In the genomic region with DNA sequence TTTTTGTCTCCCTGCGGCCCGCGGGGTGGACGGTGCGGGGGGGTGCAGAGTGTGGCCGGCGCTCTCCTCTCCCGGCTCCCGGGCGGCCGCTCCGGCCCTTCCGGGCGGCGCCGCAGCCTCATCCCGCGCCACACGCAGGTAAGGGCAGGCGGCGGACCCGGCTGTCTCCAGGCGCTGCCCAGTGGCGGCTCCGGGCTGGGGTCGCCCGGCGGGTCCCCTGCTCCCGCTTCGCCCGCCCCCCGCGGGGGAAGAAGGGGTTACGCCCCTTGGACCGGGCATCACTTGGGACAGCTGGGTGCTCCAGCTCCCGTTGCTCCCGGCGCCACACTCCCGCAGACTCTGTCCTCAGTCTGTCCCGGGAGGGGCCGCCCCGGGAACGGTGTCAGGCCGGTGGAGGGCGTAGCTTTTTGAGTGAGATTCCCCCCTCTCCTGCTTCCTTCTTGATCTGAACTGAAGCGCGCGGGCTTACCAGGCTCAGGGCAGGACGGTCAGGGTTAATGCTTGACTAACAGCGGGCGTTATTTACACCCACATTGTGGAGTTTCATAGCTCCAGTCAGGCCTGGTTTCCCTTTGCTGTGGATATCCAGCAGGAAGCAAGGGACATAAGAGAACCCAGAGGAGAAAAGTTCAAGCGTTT, we compare ENCODE assay signal across 8 mouse cellular contexts. TPM values are rescaled to one million over a fixed set of nuclear protein-coding genes. Genes with fewer than 3 reads are reported as not detected.
DNase-seq lines count a peak whose midpoint lies in the region; ATAC-seq and TF ChIP-seq lines count a peak whose summit lies in the region.

No protein-coding gene starts in this region.

- no peak for TF ChIP-seq POLR2A in embryonic fibroblast, embryonic 13.5 days (IDR thresholded peaks at IDR 0.05; ENCODE audit: low read depth, low read length)

- H3K4me3 ChIP-seq in C2C12 (ENCODE audit: insufficient read depth, poor library complexity, severe bottlenecking): peak overlapping the region; percentile 61
- peak overlapping the region; percentile 70 for H3K4me3 ChIP-seq in embryonic fibroblast, embryonic 13.5 days (ENCODE audit: insufficient read depth, low read length)
- H3K4me3 ChIP-seq in heart, embryonic 12.5 days: peak overlapping the region; percentile 94
- peak overlapping the region; percentile 81 for H3K4me3 ChIP-seq in kidney, embryonic 15.5 days (replicated peaks)
- H3K4me3 ChIP-seq in liver, postnatal 0 days (ENCODE audit: low read depth, low read length): peak overlapping the region; percentile 93

- no peak for TF ChIP-seq CTCF in C2C12 (IDR thresholded peaks at IDR 0.05; ENCODE audit: control insufficient read depth, insufficient read depth, insufficient read length)
- TF ChIP-seq CTCF in embryonic fibroblast, embryonic 13.5 days (IDR thresholded peaks at IDR 0.05; ENCODE audit: borderline replicate concordance, insufficient read depth, low read length): no peak
- TF ChIP-seq CTCF in liver, postnatal 0 days (IDR thresholded peaks at IDR 0.05; ENCODE audit: low read depth): peak; percentile 19

- peaks cover 5% of the 10 kb centered on the region for H3K36me3 ChIP-seq in C2C12 (ENCODE audit: control insufficient read depth, insufficient read depth)
- no peaks in the 10 kb centered on the region for H3K36me3 ChIP-seq in heart, embryonic 12.5 days
- no peaks in the 10 kb centered on the region for H3K36me3 ChIP-seq in kidney, embryonic 15.5 days
- H3K36me3 ChIP-seq in liver, postnatal 0 days (replicated peaks; ENCODE audit: insufficient read depth, low read length): 0 out of 2 replicates have a peak, but pooled peaks cover 3% of the 10 kb centered on the region

- H3K27ac ChIP-seq in embryonic fibroblast, embryonic 13.5 days (ENCODE audit: insufficient read depth, low read length): peak overlapping the region; percentile 93
- peak overlapping the region; percentile 92 for H3K27ac ChIP-seq in heart, embryonic 12.5 days (ENCODE audit: poor library complexity, severe bottlenecking)
- H3K27ac ChIP-seq in kidney, embryonic 15.5 days: peak overlapping the region; percentile 81
- peak overlapping the region; percentile 88 for H3K27ac ChIP-seq in liver, postnatal 0 days (ENCODE audit: low read depth)

- no peaks in the 10 kb centered on the region for H3K9me3 ChIP-seq in heart, embryonic 12.5 days (replicated peaks)
- H3K9me3 ChIP-seq in kidney, embryonic 15.5 days (replicated peaks): no peaks in the 10 kb centered on the region
- H3K9me3 ChIP-seq in liver, postnatal 0 days (ENCODE audit: low read length): no peaks in the 10 kb centered on the region

- WGBS in heart, embryonic 12.5 days: under 1% methylated on average over 35 of the region's 52 CpGs
- WGBS in kidney, embryonic 15.5 days: under 1% methylated on average over 31 of the region's 52 CpGs
- under 1% methylated on average over 45 of the region's 52 CpGs for WGBS in liver, postnatal 0 days (ENCODE audit: insufficient replicate concordance)

- TF ChIP-seq EP300 in liver, postnatal 0 days (IDR thresholded peaks at IDR 0.05; ENCODE audit: low read depth): no peak

- H3ac ChIP-seq in C2C12 (ENCODE audit: control insufficient read depth, insufficient read length, low read depth): peak overlapping the region; percentile 81

- H3K27me3 ChIP-seq in C2C12 (ENCODE audit: control insufficient read depth, insufficient read depth, insufficient read length): no peaks in the 10 kb centered on the region
- H3K27me3 ChIP-seq in heart, embryonic 12.5 days (replicated peaks): no peaks in the 10 kb centered on the region
- H3K27me3 ChIP-seq in kidney, embryonic 15.5 days: no peaks in the 10 kb centered on the region
- H3K27me3 ChIP-seq in liver, postnatal 0 days (ENCODE audit: insufficient read depth, low read length): no peaks in the 10 kb centered on the region

- peak overlapping the region; percentile 88 for H3K4me2 ChIP-seq in heart, embryonic 12.5 days
- H3K4me2 ChIP-seq in kidney, embryonic 15.5 days: peak overlapping the region; percentile 80
- H3K4me2 ChIP-seq in liver, postnatal 0 days (ENCODE audit: low read depth, low read length): peak overlapping the region; percentile 96

- H3K9ac ChIP-seq in heart, embryonic 12.5 days: peak overlapping the region; percentile 93
- peak overlapping the region; percentile 83 for H3K9ac ChIP-seq in kidney, embryonic 15.5 days
- H3K9ac ChIP-seq in liver, postnatal 0 days (replicated peaks): peak overlapping the region; percentile 85

- H3K79me2 ChIP-seq in C2C12 (ENCODE audit: control insufficient read depth, insufficient read depth): peaks cover 30% of the 10 kb centered on the region

- DNase-seq in adrenal gland, adult (ENCODE audit: inconsistent age in 2 of 2, low spot score in 1 of 2): peak; percentile 73 to 92
- DNase-seq in liver, postnatal 0 days: peak; percentile 63
- peak; percentile 48 for DNase-seq in thymus, postnatal 14 days

- ATAC-seq in heart, embryonic 12.5 days (ENCODE audit: insufficient number of reproducible peaks, low FRiP score): peak; percentile 81
- ATAC-seq in kidney, embryonic 15.5 days (replicated peaks; ENCODE audit: low FRiP score): peak; percentile 91
- ATAC-seq in liver, postnatal 0 days: peak; percentile 76
- 0 out of 2 replicates have a peak, but pooled peaks have one; percentile 19 for ATAC-seq in neutrophil, adult 5-6 weeks (ENCODE audit: extremely low read depth, insufficient number of reproducible peaks, low FRiP score, poor library complexity, severe bottlenecking)

- peaks cover 14% of the 10 kb centered on the region for H3K79me3 ChIP-seq in C2C12 (ENCODE audit: low read depth)

- H3K4me1 ChIP-seq in embryonic fibroblast, embryonic 13.5 days (ENCODE audit: control insufficient read depth, insufficient read depth, low read length): 0 out of 2 replicates have a peak, but pooled peaks cover 2% of the 10 kb centered on the region
- H3K4me1 ChIP-seq in heart, embryonic 12.5 days (replicated peaks): peaks cover 39% of the 10 kb centered on the region
- H3K4me1 ChIP-seq in kidney, embryonic 15.5 days: peaks cover 19% of the 10 kb centered on the region
- H3K4me1 ChIP-seq in liver, postnatal 0 days (ENCODE audit: insufficient read depth): peaks cover 17% of the 10 kb centered on the region

TF ChIP-seq in C2C12, 6 proteins besides CTCF, POLR2A, EP300 and RAD21:
- TF ChIP-seq CEBPB (IDR thresholded peaks at IDR 0.05; ENCODE audit: low read depth) (no peak), MAX (IDR thresholded peaks at IDR 0.05) (no peak), USF1 (IDR thresholded peaks at IDR 0.05; ENCODE audit: low read depth) (no peak), MYOG (IDR thresholded peaks at IDR 0.05; ENCODE audit: control insufficient read depth, extremely low read depth, insufficient read length) (no peak), MYOD1 (IDR thresholded peaks at IDR 0.05; ENCODE audit: control insufficient read depth, insufficient read length, low read depth) (no peak), FOSL1 (IDR thresholded peaks at IDR 0.05; ENCODE audit: insufficient read depth, low read length, poor library complexity, severe bottlenecking) (no peak)

RNA-seq across cellular contexts. Expression of a gene that starts 1.0 kb away (rescaled TPM):
- 29.4 TPM for polyA plus RNA-seq in C2C12 (2012; fragmentation: generic; extraction: Trizol)
- polyA plus RNA-seq in embryonic fibroblast, embryonic 13.5 days (2011; ENCODE audit: insufficient read length, low read depth, missing spikeins): 39.2 and 41.3 TPM in 2 replicates
- 65.8 and 70.4 TPM in 2 replicates for polyA plus RNA-seq in heart, embryonic 12.5 days (2016; fragmentation: Nextera tagmentation; extraction: Ambion mirVana)
- 35.9 and 37.9 TPM in 2 replicates for polyA plus RNA-seq in kidney, embryonic 15.5 days (2015; fragmentation: Nextera tagmentation; extraction: Ambion mirVana)
- polyA plus RNA-seq in liver, postnatal 0 days (2015; fragmentation: Nextera tagmentation; extraction: Ambion mirVana): 18.4 and 18.5 TPM in 2 replicates
- total RNA-seq in neutrophil, adult 5-6 weeks (2017): 95.8 and 97.4 TPM in 2 replicates

Comparison
In these comparisons a context has a peak if more than half of its experiments do, and no peak if none do; other contexts are left out.
1. Peak in every context shown above with its lines: DNase-seq, ATAC-seq, H3K4me3 ChIP-seq and H3K27ac ChIP-seq.
2. ATAC-seq: peak in every context shown above with its lines; median percentile 91 in kidney, embryonic 15.5 days; 81 in heart, embryonic 12.5 days; 76 in liver, postnatal 0 days; 19 in neutrophil, adult 5-6 weeks.